Mouse (Mus musculus) heart, embryonic 11.5 days (tissue): Measurements from ENCODE around the gene Ep300. TPM values are rescaled to one million over a fixed set of nuclear protein-coding genes. Genes with fewer than 3 reads are reported as not detected.
A peak's percentile ranks its signal among the peaks of the same experiment; 100 is the strongest.

Experiments used
- ATAC-seq: fragments of 200-750 bp; cut with Nextera tagmentation; replicated peaks from 2 replicates; pipeline ENCODE4 v1.8.0; 2017; ENCODE audit warnings: moderate library complexity; ENCODE audit not compliant: insufficient number of reproducible peaks, low FRiP score, low TSS enrichment
- H3K27ac ChIP-seq: fragments of 300-500 bp; sonication (generic); 2 replicates; pipeline ENCODE4 v1.5.1; 2014; ENCODE audit warnings: mild to moderate bottlenecking, low read depth, low read length
- H3K27me3 ChIP-seq: fragments of 300-500 bp; sonication (generic); 2 replicates; pipeline ENCODE4 v1.6.1; 2014; ENCODE audit warnings: mild to moderate bottlenecking, low read length, mixed read lengths; ENCODE audit not compliant: control insufficient read depth, insufficient read depth
- H3K36me3 ChIP-seq: fragments of 300-500 bp; sonication (generic); 2 replicates; pipeline ENCODE4 v1.6.1; 2014; ENCODE audit warnings: mild to moderate bottlenecking, low read length, moderate library complexity, mixed read lengths; ENCODE audit not compliant: control insufficient read depth, insufficient read depth
- H3K4me1 ChIP-seq: fragments of 300-500 bp; sonication (generic); 2 replicates; pipeline ENCODE4 v1.6.1; 2014; ENCODE audit warnings: low read length; ENCODE audit not compliant: control insufficient read depth, insufficient read depth
- H3K4me2 ChIP-seq: fragments of 300-500 bp; sonication (generic); 2 replicates; pipeline ENCODE4 v1.6.1; 2014; ENCODE audit warnings: mild to moderate bottlenecking, moderate library complexity
- H3K4me3 ChIP-seq: fragments of 300-500 bp; sonication (generic); 2 replicates; pipeline ENCODE4 v1.5.1; 2014; ENCODE audit warnings: low read depth, low read length
- H3K9ac ChIP-seq: fragments of 300-500 bp; sonication (generic); 2 replicates; pipeline ENCODE4 v1.6.1; 2014; ENCODE audit warnings: mild to moderate bottlenecking, low read depth, low read length, moderate library complexity
- H3K9me3 ChIP-seq: fragments of 300-500 bp; sonication (generic); replicated peaks from 2 replicates; pipeline ENCODE4 v1.6.1; 2016; ENCODE audit warnings: low read length; ENCODE audit not compliant: control insufficient read depth
- WGBS: fragments of 180-500 bp; shearing (Covaris S2); extraction: QIAGEN DNeasy Blood & Tissue Kit; methylation state at CpG from one replicate; pipeline ENCODE4 v1.1.7; 2014; ENCODE audit not compliant: insufficient replicate concordance; 5-methylcytosine and 5-hydroxymethylcytosine counted together
- polyA plus RNA-seq: library from polyadenylated mRNA; unstranded; fragments of >200 nt; fragmentation: Nextera tagmentation; extraction: Ambion mirVana; gene quantifications from 2 replicates; pipeline ENCODE4 v1.2.1, GENCODE M21; 2014

Ep300 gene
- polyA plus RNA-seq, 1 experiment from 2014 or later: 26.9 TPM

GRCm38 (mm10) chr15:81693366-81693966, 108.3 kb downstream of the Ep300 start:
- no peak for ATAC-seq
- no peaks in the 10 kb centered on the region for H3K9me3 ChIP-seq
- peak overlapping the region; percentile 91 for H3K4me2 ChIP-seq
- peak overlapping the region; percentile 46; the same call in 1 of the 2 replicates for H3K9ac ChIP-seq
- H3K4me1 ChIP-seq: peaks cover 15% of the 10 kb centered on the region
- no peaks in the 10 kb centered on the region for H3K36me3 ChIP-seq
- H3K4me3 ChIP-seq: peak overlapping the region; percentile 61
- 4% methylated on average over 41 of the region's 41 CpGs for WGBS
- peaks cover 47% of the 10 kb centered on the region for H3K27me3 ChIP-seq
- no peak overlapping the region for H3K27ac ChIP-seq

- under 1% methylated on average over 92 of the region's 107 CpGs for WGBS
- Histone ChIP-seq H3K9ac (peak overlapping the region; percentile 69), H3K27ac (no peak overlapping the region)
These were observed 109.1 kb downstream of the Ep300 start for GRCm38 (mm10) chr15:81693967-81694881.

GRCm38 (mm10) chr15:81694891-81695290, 109.7 kb downstream of the Ep300 start:
- Histone ChIP-seq H3K27ac (no peak overlapping the region), H3K4me2 (peak overlapping the region; percentile 91), H3K9ac (peak overlapping the region; percentile 69), H3K4me3 (peak overlapping the region; percentile 61), H3K36me3 (no peaks in the 10 kb centered on the region), H3K9me3 (no peaks in the 10 kb centered on the region), H3K27me3 (peaks cover 47% of the 10 kb centered on the region), H3K4me1 (peaks cover 15% of the 10 kb centered on the region)
- no peak for ATAC-seq
- WGBS: 26% methylated on average over 19 of the region's 19 CpGs

More at GRCm38 (mm10) chr15:81693967-81694881, 109.1 kb downstream of the Ep300 start:
- Histone ChIP-seq H3K27me3 (peaks cover 47% of the 10 kb centered on the region), H3K9me3 (no peaks in the 10 kb centered on the region), H3K36me3 (no peaks in the 10 kb centered on the region), H3K4me2 (peak overlapping the region; percentile 91), H3K4me3 (peak overlapping the region; percentile 61), H3K4me1 (peaks cover 15% of the 10 kb centered on the region)
- ATAC-seq: peak; percentile 52

GRCm38 (mm10) chr15:81697175-81697574, 112.0 kb downstream of the Ep300 start, which contains the start of gene Chadl:
Gene Chadl, minus strand, starts transcription at chr15:81697287.
- WGBS: 55% methylated on average over 7 of the region's 7 CpGs
- Histone ChIP-seq H3K9ac (no peak within 1 kb of the TSS), H3K4me3 (no peak within 1 kb of the TSS), H3K36me3 (no peaks in the 10 kb centered on the region), H3K27ac (no peak within 1 kb of the TSS), H3K4me1 (peaks cover 15% of the 10 kb centered on the region), H3K27me3 (peaks cover 41% of the 10 kb centered on the region), H3K4me2 (no peak within 1 kb of the TSS), H3K9me3 (no peaks in the 10 kb centered on the region)
- no peak for ATAC-seq

- Histone ChIP-seq H3K4me3 (no peak overlapping the region), H3K4me1 (peaks cover 15% of the 10 kb centered on the region), H3K36me3 (no peaks in the 10 kb centered on the region), H3K9ac (no peak overlapping the region), H3K27me3 (peaks cover 34% of the 10 kb centered on the region), H3K9me3 (no peaks in the 10 kb centered on the region), H3K4me2 (no peak overlapping the region), H3K27ac (no peak overlapping the region)
- ATAC-seq: no peak
- 49% methylated on average over 3 of the region's 3 CpGs for WGBS
These were observed 112.7 kb downstream of the Ep300 start for GRCm38 (mm10) chr15:81697847-81698246.

- no peak for ATAC-seq
- 73% methylated on average over 2 of the region's 2 CpGs for WGBS
- Histone ChIP-seq H3K9me3 (no peaks in the 10 kb centered on the region), H3K27ac (no peak overlapping the region), H3K9ac (no peak overlapping the region), H3K36me3 (no peaks in the 10 kb centered on the region; the same call in 1 of the 2 replicates), H3K27me3 (peaks cover 27% of the 10 kb centered on the region), H3K4me2 (no peak overlapping the region), H3K4me1 (peaks cover 12% of the 10 kb centered on the region), H3K4me3 (no peak overlapping the region)
These were observed 113.4 kb downstream of the Ep300 start for GRCm38 (mm10) chr15:81698532-81698931.

GRCm38 (mm10) chr15:81700161-81700560, 115.0 kb downstream of the Ep300 start:
- WGBS: 73% methylated on average over 2 of the region's 2 CpGs
- no peak overlapping the region for H3K4me3 ChIP-seq
- peaks cover 12% of the 10 kb centered on the region for H3K27me3 ChIP-seq
- no peaks in the 10 kb centered on the region for H3K4me1 ChIP-seq
- no peak for ATAC-seq
- no peak overlapping the region for H3K9ac ChIP-seq
- H3K4me2 ChIP-seq: no peak overlapping the region
- no peaks in the 10 kb centered on the region for H3K9me3 ChIP-seq
- peaks cover 10% of the 10 kb centered on the region for H3K36me3 ChIP-seq
- H3K27ac ChIP-seq: no peak overlapping the region

- Histone ChIP-seq H3K9me3 (no peaks in the 10 kb centered on the region), H3K4me1 (no peaks in the 10 kb centered on the region), H3K4me2 (no peak overlapping the region), H3K36me3 (peaks cover 14% of the 10 kb centered on the region), H3K27ac (no peak overlapping the region), H3K27me3 (peaks cover 12% of the 10 kb centered on the region), H3K9ac (no peak overlapping the region), H3K4me3 (no peak overlapping the region)
- no peak for ATAC-seq
- 62% methylated on average over 8 of the region's 8 CpGs for WGBS
These were observed 115.5 kb downstream of the Ep300 start for GRCm38 (mm10) chr15:81700601-81701000.
